In genomic region chr7:30800653-30801052, GRCm38 (mm10) we compare ENCODE assay signal across 31 mouse cellular contexts. TPM values are rescaled to one million over a fixed set of nuclear protein-coding genes. Genes with fewer than 3 reads are reported as not detected.
A peak's percentile ranks its signal among the peaks of the same experiment; 100 is the strongest.
DNase-seq lines count a peak whose midpoint lies in the region; ATAC-seq and TF ChIP-seq lines count a peak whose summit lies in the region.
"Had no signal": no experiment of that assay in that cellular context is flagged by ENCODE, and none has a peak within 500 bp of the region (broad histone marks: within the 10 kb centered on the region; RNA-seq: fewer than 3 reads in every experiment).

No protein-coding gene starts in this region.

- H3K27ac ChIP-seq in layer of hippocampus, adult 2 months, result no peak overlapping the region
- no peak overlapping the region for H3K27ac ChIP-seq in testis, adult 2 months (ENCODE audit: control insufficient read depth, insufficient read depth, low read depth, low read length)
- no peak overlapping the region for H3K27ac ChIP-seq in forebrain, embryonic 10.5 days
- H3K27ac ChIP-seq: hindbrain, embryonic 14.5 days; intestine, embryonic 15.5 days; limb, embryonic 15.5 days; macrophage; neural tube, embryonic 15.5 days had no signal

- ATAC-seq in CD4-positive, CD25-positive, alpha-beta regulatory T cell, adult 4 months, result no peak
- ATAC-seq: forebrain, postnatal 0 days; intestine, embryonic 15.5 days had no signal

- no peaks in the 10 kb centered on the region for H3K36me3 ChIP-seq in testis, adult 2 months (ENCODE audit: control insufficient read depth, insufficient read depth, low read length)
- H3K36me3 ChIP-seq in forebrain, embryonic 10.5 days (replicated peaks), result no peaks in the 10 kb centered on the region
- H3K36me3 ChIP-seq: intestine, embryonic 15.5 days; limb, embryonic 15.5 days; neural tube, embryonic 15.5 days had no signal

- no peak for TF ChIP-seq POLR2A in testis, adult 2 months (IDR thresholded peaks at IDR 0.05; ENCODE audit: control insufficient read depth, low read depth, low read length)

- peak; percentile 35 for TF ChIP-seq CTCF in layer of hippocampus, adult 2 months (conservative IDR thresholded peaks at IDR 0.05)
- TF ChIP-seq CTCF in testis, adult 2 months (IDR thresholded peaks at IDR 0.05; ENCODE audit: control insufficient read depth, insufficient read depth, insufficient replicate concordance, low read depth, low read length), result peak; percentile 35; the same call in 1 of the 2 replicates

- H3K4me3 ChIP-seq in layer of hippocampus, adult 2 months, result no peak overlapping the region
- no peak overlapping the region for H3K4me3 ChIP-seq in testis, adult 2 months (ENCODE audit: control insufficient read depth, low read depth, low read length)
- H3K4me3 ChIP-seq in forebrain, embryonic 10.5 days, result no peak overlapping the region
- H3K4me3 ChIP-seq: intestine, embryonic 15.5 days; limb, embryonic 15.5 days; neural tube, embryonic 15.5 days had no signal

- no peaks in the 10 kb centered on the region for H3K27me3 ChIP-seq in testis, adult 2 months (ENCODE audit: control insufficient read depth, insufficient read depth, low read length)
- no peaks in the 10 kb centered on the region for H3K27me3 ChIP-seq in forebrain, embryonic 10.5 days (ENCODE audit: poor library complexity, severe bottlenecking)
- H3K27me3 ChIP-seq: intestine, embryonic 15.5 days; limb, embryonic 15.5 days; neural tube, embryonic 15.5 days had no signal

- peaks cover 15% of the 10 kb centered on the region for H3K9me3 ChIP-seq in forebrain, embryonic 10.5 days
- H3K9me3 ChIP-seq: intestine, embryonic 15.5 days; limb, embryonic 15.5 days; neural tube, embryonic 15.5 days had no signal

- DNase-seq in CD4-positive, CD25-positive, alpha-beta regulatory T cell, adult 2 months (ENCODE audit: low read depth, low spot score), result peak; percentile 10
- DNase-seq in layer of hippocampus, adult 2 months (ENCODE audit: low spot score in 2 of 2), result no peak
- no peak for DNase-seq in layer of hippocampus, adult 9-10 months (ENCODE audit: low spot score)
- DNase-seq in testis, postnatal 10 days (ENCODE audit: low spot score), result no peak
- DNase-seq in forebrain, embryonic 10.5 days (ENCODE audit: extremely low spot score, low spot score), result no peak
- DNase-seq in yolk sac, embryonic 10.5 days (ENCODE audit: low spot score), result no peak
- DNase-seq: adrenal gland, postnatal 25 days; cerebellum, adult 9-11 months; forebrain, postnatal 0 days; gastrocnemius, postnatal 36 days; kidney, postnatal 4 days; left cerebral cortex, postnatal 4 days; lung, adult 18-20 months; right cerebral cortex, adult 18-20 months; right cerebral cortex, postnatal 4 days had no signal

- H3K4me1 ChIP-seq in testis, adult 2 months (ENCODE audit: control insufficient read depth, insufficient read depth, low read length), result no peaks in the 10 kb centered on the region
- no peaks in the 10 kb centered on the region for H3K4me1 ChIP-seq in forebrain, embryonic 10.5 days
- H3K4me1 ChIP-seq: intestine, embryonic 15.5 days; limb, embryonic 15.5 days; neural tube, embryonic 15.5 days had no signal

RNA-seq across cellular contexts. Expression of gene Krtdap, which starts 13.0 kb away (rescaled TPM):
- polyA plus RNA-seq in CD4-positive, CD25-positive, alpha-beta regulatory T cell, adult 4 months (2017; shearing (Covaris generic)), result not detected
- not detected for total RNA-seq in layer of hippocampus, adult 2 months (2021)
- polyA plus RNA-seq in testis, adult 2 months (2012; rRNA removed), result 0.41 TPM in 1 of 2 replicates, not detected in the other
- polyA plus RNA-seq in forebrain, embryonic 10.5 days (2016; fragmentation: Nextera tagmentation; extraction: Ambion mirVana), result not detected in 2 replicates
- total RNA-seq: adrenal gland, postnatal 25 days; common myeloid progenitor, adult 5-6 weeks; forebrain, postnatal 0 days; gastrocnemius, postnatal 36 days; heart, adult 8-10 months; heart, postnatal 25 days; layer of hippocampus, postnatal 10 days; left cerebral cortex, adult 8-10 months; left cerebral cortex, postnatal 4 days had no signal
- polyA plus RNA-seq: heart, embryonic 14.5 days; hindbrain, embryonic 14.5 days; kidney, embryonic 14.5 days; macrophage had no signal

RNA-seq across cellular contexts. Expression of gene Ffar2, which starts 22.9 kb away (rescaled TPM):
- polyA plus RNA-seq in CD4-positive, CD25-positive, alpha-beta regulatory T cell, adult 4 months (2017; shearing (Covaris generic)), result 1 to 10 TPM in 1 of 2 experiments, under 1 TPM in 1; 0.70 to 1.4 TPM
- total RNA-seq in layer of hippocampus, adult 2 months (2021), result not detected
- polyA plus RNA-seq in testis, adult 2 months (2012; rRNA removed), result 0.09 and 0.14 TPM in 2 replicates
- not detected in 2 replicates for polyA plus RNA-seq in forebrain, embryonic 10.5 days (2016; fragmentation: Nextera tagmentation; extraction: Ambion mirVana)
- total RNA-seq: forebrain, postnatal 0 days; left cerebral cortex, adult 8-10 months; left cerebral cortex, postnatal 4 days had no signal
- polyA plus RNA-seq: hindbrain, embryonic 14.5 days; kidney, embryonic 14.5 days; limb, embryonic 15.5 days had no signal

RNA-seq across cellular contexts. Expression of gene Dmkn, which starts 37.1 kb away (rescaled TPM):
- polyA plus RNA-seq in CD4-positive, CD25-positive, alpha-beta regulatory T cell, adult 4 months (2017; shearing (Covaris generic)), result under 1 TPM in 1 of 2 experiments, not detected in 1; 0.16 TPM
- total RNA-seq in layer of hippocampus, adult 2 months (2021), result under 1 TPM; 0.56 to 1.00 TPM
- polyA plus RNA-seq in testis, adult 2 months (2012; rRNA removed), result 7.1 and 9.2 TPM in 2 replicates
- polyA plus RNA-seq in forebrain, embryonic 10.5 days (2016; fragmentation: Nextera tagmentation; extraction: Ambion mirVana), result not detected in 2 replicates

RNA-seq across cellular contexts. Expression of gene Sbsn, which starts 49.4 kb away (rescaled TPM):
- 1 to 10 TPM; 2.4 to 3.6 TPM for polyA plus RNA-seq in CD4-positive, CD25-positive, alpha-beta regulatory T cell, adult 4 months (2017; shearing (Covaris generic))
- total RNA-seq in layer of hippocampus, adult 2 months (2021), result 1 to 10 TPM; 4.9 to 6.1 TPM
- 4.6 and 4.7 TPM in 2 replicates for polyA plus RNA-seq in testis, adult 2 months (2012; rRNA removed)
- 0.73 and 1.0 TPM in 2 replicates for polyA plus RNA-seq in forebrain, embryonic 10.5 days (2016; fragmentation: Nextera tagmentation; extraction: Ambion mirVana)
- total RNA-seq: common myeloid progenitor, adult 5-6 weeks had no signal

RNA-seq across cellular contexts. Expression of gene Ffar3, which starts 55.3 kb away (rescaled TPM):
- polyA plus RNA-seq in CD4-positive, CD25-positive, alpha-beta regulatory T cell, adult 4 months (2017; shearing (Covaris generic)), result not detected
- total RNA-seq in layer of hippocampus, adult 2 months (2021), result not detected
- not detected in 2 replicates for polyA plus RNA-seq in testis, adult 2 months (2012; rRNA removed)
- polyA plus RNA-seq in forebrain, embryonic 10.5 days (2016; fragmentation: Nextera tagmentation; extraction: Ambion mirVana), result not detected in 2 replicates
- total RNA-seq: common myeloid progenitor, adult 5-6 weeks; forebrain, postnatal 0 days; gastrocnemius, postnatal 36 days; heart, adult 8-10 months; heart, postnatal 25 days; layer of hippocampus, postnatal 10 days; left cerebral cortex, adult 8-10 months; left cerebral cortex, postnatal 4 days had no signal
- polyA plus RNA-seq: brain, embryonic 14.5 days; forebrain, postnatal 0 days; heart, embryonic 14.5 days; hindbrain, embryonic 14.5 days; kidney, embryonic 14.5 days; limb, embryonic 15.5 days; macrophage; neural tube, embryonic 15.5 days; urinary bladder, adult 2 months had no signal
